Mouse (Mus musculus): ENCODE data around the gene 1700015F17Rik. TPM values are rescaled to one million over a fixed set of nuclear protein-coding genes. Genes with fewer than 3 reads are reported as not detected.

The 1700015F17Rik gene
- polyA plus RNA-seq (2014; fragmentation: Illumina TruSeq; extraction: RNeasy Lipid Tissue Mini Kit (QIAGEN cat#74804); ENCODE audit: low read depth, low replicate concordance) = 4.3 TPM

DNA sequence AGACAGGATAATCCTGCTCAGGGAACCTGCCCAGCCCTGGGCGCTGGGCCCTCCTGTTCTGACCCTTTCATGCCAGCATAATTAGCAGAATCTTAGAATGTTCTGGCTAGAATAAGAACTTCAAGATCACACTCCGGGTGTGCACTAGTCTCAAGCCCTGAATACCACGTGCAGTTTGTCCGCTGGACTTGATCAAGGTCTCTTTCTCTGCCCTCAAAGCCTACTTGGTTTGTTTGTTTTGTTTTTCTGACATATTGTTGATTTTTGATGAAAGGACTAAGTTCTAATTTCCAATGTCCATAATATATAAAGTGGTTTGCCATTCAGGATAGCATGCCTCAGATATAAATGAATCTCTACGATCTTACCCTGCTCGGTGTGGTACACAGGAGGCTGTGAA is at the start of gene 1700015F17Rik:
Gene 1700015F17Rik, minus strand, starts transcription at position 101 of the 400 bp plus-strand sequence.

DNA sequence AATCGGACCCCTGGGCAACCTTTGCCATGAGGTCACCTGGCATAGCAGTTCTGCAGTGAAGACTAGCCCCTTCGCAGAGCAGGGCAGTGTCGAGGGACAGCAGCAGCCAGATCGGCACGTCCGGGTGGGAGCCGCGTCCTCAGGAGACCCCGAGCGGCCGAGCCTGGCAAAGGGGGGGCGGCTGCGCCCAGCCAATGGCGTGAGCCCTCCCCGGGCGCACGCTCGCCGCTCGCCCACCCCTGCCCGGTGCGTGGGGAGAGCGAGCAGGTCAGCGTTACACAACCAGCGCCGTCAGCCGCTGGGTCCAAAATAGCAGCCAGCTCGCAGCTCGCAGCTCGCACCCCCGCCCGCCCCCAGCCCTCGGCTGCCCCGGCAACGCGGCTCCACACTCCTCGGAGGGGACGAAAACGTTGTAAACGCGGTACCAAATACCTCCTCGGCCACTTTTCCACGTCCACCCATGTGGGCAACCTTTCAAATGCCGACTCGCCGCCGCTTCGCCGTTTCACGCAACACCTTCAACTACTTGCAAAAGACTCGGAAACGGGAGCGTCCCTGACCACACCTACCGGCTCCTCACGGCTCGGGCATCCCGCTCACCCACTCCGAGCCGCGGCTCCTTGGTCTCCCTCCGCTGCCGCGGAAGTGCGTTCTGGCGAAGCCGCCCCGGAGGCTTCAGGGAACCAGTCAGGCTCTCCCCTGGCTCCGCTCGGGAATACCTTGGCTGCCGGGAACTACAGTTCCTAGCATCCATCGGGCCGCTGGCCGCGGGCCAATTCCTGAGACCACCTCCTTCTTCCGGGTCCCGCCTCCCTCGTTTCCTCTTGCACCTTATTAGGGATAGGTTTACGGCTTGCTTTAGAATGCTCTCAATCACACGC is 35.5 kb upstream of the 1700015F17Rik start, which contains the start of gene Cldn12:
Gene Cldn12, minus strand, starts transcription at position 763 of the 881 bp plus-strand sequence.

DNA sequence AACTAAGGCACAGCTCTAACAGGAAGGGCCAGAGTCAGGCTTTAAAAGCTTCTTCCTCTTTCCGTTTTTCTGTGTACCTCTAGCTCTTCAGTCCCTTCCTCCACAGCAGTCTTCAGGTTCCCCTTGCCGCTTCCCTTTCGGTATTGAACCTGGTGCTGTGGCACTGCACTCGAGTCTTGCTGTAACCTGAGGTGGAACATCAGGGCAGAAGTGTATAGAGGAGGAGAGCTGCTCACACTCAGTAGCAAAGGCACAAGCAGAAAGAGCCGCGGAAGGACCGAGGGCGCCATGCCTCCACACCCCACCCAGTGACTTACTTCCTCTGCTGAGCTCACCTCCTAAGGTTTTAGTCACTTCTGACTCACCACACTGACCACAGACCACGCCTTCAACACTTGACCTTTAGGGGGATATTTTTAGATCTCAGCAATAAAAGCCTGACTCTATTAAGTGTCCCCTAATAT is 58.9 kb downstream of the 1700015F17Rik start, which contains the start of gene Cdk14:
Gene Cdk14, minus strand, starts transcription at position 321 of the 464 bp plus-strand sequence.

Other genes with a start within 250 kb of the 1700015F17Rik start
- gene Cdk14, start 58.8 kb downstream of the 1700015F17Rik start, polyA plus RNA-seq (2014; fragmentation: Illumina TruSeq; extraction: RNeasy Lipid Tissue Mini Kit (QIAGEN cat#74804); ENCODE audit: low read depth, low replicate concordance) = 11.4 TPM
- 23.5 TPM for gene Cldn12, start 35.8 kb upstream of the 1700015F17Rik start, polyA plus RNA-seq (2014; fragmentation: Illumina TruSeq; extraction: RNeasy Lipid Tissue Mini Kit (QIAGEN cat#74804); ENCODE audit: low read depth, low replicate concordance)
- 13.0 TPM for gene Gtpbp10, start 80.4 kb upstream of the 1700015F17Rik start, polyA plus RNA-seq (2014; fragmentation: Illumina TruSeq; extraction: RNeasy Lipid Tissue Mini Kit (QIAGEN cat#74804); ENCODE audit: low read depth, low replicate concordance)
- not detected for gene Gm8773, start 94.7 kb upstream of the 1700015F17Rik start, polyA plus RNA-seq (2014; fragmentation: Illumina TruSeq; extraction: RNeasy Lipid Tissue Mini Kit (QIAGEN cat#74804); ENCODE audit: low read depth, low replicate concordance)
- gene Cfap69, start 185.1 kb upstream of the 1700015F17Rik start, polyA plus RNA-seq (2014; fragmentation: Illumina TruSeq; extraction: RNeasy Lipid Tissue Mini Kit (QIAGEN cat#74804); ENCODE audit: low read depth, low replicate concordance) = 7.9 TPM
- gene Steap2, start 215.4 kb upstream of the 1700015F17Rik start, polyA plus RNA-seq (2014; fragmentation: Illumina TruSeq; extraction: RNeasy Lipid Tissue Mini Kit (QIAGEN cat#74804); ENCODE audit: low read depth, low replicate concordance) = 5.7 TPM

Measured in adipose tissue, adult 10 weeks (tissue).